Mouse (Mus musculus): ENCODE results near the gene Prr3.
"Not testable (repeated sequence)": the region's sequence is repeated elsewhere in the genome, so short reads cannot be mapped to it uniquely, and the experiment has no call there.

The Prr3 gene

GRCm38 (mm10) chr17:35979401-35980362 lies at the start of gene Prr3, which contains the start of gene Gnl1:
Gene Prr3 (minus strand): TSS chr17:35980236.
Gene Gnl1 (plus strand): TSS chr17:35979851.
- in situ Hi-C loops (cut with MseI, MboI): no loop called here

- in situ Hi-C loops (cut with MseI, MboI): no loop called here
These were observed 49.0 kb upstream of the Prr3 start for GRCm38 (mm10) chr17:36028879-36029619.

- in situ Hi-C loops (cut with MseI, MboI): no loop called here
These were observed 47.6 kb upstream of the Prr3 start for GRCm38 (mm10) chr17:36027663-36028062.

GRCm38 (mm10) chr17:36025901-36026300 lies 45.9 kb upstream of the Prr3 start:
- in situ Hi-C loops (cut with MseI, MboI): no loop called here

GRCm38 (mm10) chr17:36025197-36025596 lies 45.2 kb upstream of the Prr3 start:
- in situ Hi-C loops (cut with MseI, MboI): no loop called here

GRCm38 (mm10) chr17:36023710-36024654 lies 43.9 kb upstream of the Prr3 start:
- in situ Hi-C loops (cut with MseI, MboI): no loop called here

GRCm38 (mm10) chr17:36022922-36023321 lies 42.9 kb upstream of the Prr3 start:
- in situ Hi-C loops (cut with MseI, MboI): no loop called here

- in situ Hi-C loops (cut with MseI, MboI): no loop called here
These were observed 42.1 kb upstream of the Prr3 start for GRCm38 (mm10) chr17:36022098-36022497.

GRCm38 (mm10) chr17:36021309-36021708 lies 41.3 kb upstream of the Prr3 start:
- in situ Hi-C loops (cut with MseI, MboI): no loop called here

GRCm38 (mm10) chr17:36020191-36021073 lies 40.4 kb upstream of the Prr3 start, which contains the start of gene H2-T24:
Gene H2-T24 (minus strand): TSS chr17:36020560.
- in situ Hi-C loops (cut with MseI, MboI): no loop called here

- in situ Hi-C loops (cut with MseI, MboI): no loop called here
These were observed 39.5 kb upstream of the Prr3 start for GRCm38 (mm10) chr17:36019519-36019918.

- in situ Hi-C loops (cut with MseI, MboI): no loop called here
These were observed 38.9 kb upstream of the Prr3 start for GRCm38 (mm10) chr17:36018979-36019378.

GRCm38 (mm10) chr17:36017046-36017445 lies 37.0 kb upstream of the Prr3 start:
- in situ Hi-C loops (cut with MseI, MboI): no loop called here

GRCm38 (mm10) chr17:36014977-36015376 lies 34.9 kb upstream of the Prr3 start:
- in situ Hi-C loops (cut with MseI, MboI): no loop called here

GRCm38 (mm10) chr17:36004409-36004808 lies 24.4 kb upstream of the Prr3 start:
- in situ Hi-C loops (cut with MseI, MboI): not testable (repeated sequence)

GRCm38 (mm10) chr17:36003331-36003730 lies 23.3 kb upstream of the Prr3 start:
- in situ Hi-C loops (cut with MseI, MboI): no loop called here

GRCm38 (mm10) chr17:36001966-36002365 lies 21.9 kb upstream of the Prr3 start:
- in situ Hi-C loops (cut with MseI, MboI): no loop called here

- in situ Hi-C loops (cut with MseI, MboI): no loop called here
These were observed 21.3 kb upstream of the Prr3 start for GRCm38 (mm10) chr17:36001121-36001897.

- in situ Hi-C loops (cut with MseI, MboI): no loop called here
These were observed 20.3 kb upstream of the Prr3 start for GRCm38 (mm10) chr17:36000349-36000748.

Data from mouse trophoblast stem cell (cell line).